Mouse (Mus musculus) liver, embryonic 15.5 days (tissue): ENCODE measurements around the gene Lkaaear1. TPM values are rescaled to one million over a fixed set of nuclear protein-coding genes. Genes with fewer than 3 reads are reported as not detected.

Experiments
- ATAC-seq: fragments of 200-750 bp; cut with Nextera tagmentation; 2 replicates; pipeline ENCODE4 v1.8.0; 2017; ENCODE audit warnings: moderate number of reproducible peaks, mild to moderate bottlenecking, moderate library complexity; ENCODE audit not compliant: insufficient read depth
- H3K27ac ChIP-seq: fragments of 300-500 bp; sonication (generic); replicated peaks from 2 replicates; pipeline ENCODE4 v1.5.1; 2015; ENCODE audit warnings: mild to moderate bottlenecking, inconsistent platforms
- H3K27me3 ChIP-seq: fragments of 300-500 bp; sonication (generic); 2 replicates; pipeline ENCODE4 v1.6.1; 2015; ENCODE audit warnings: mild to moderate bottlenecking, inconsistent platforms
- H3K36me3 ChIP-seq: fragments of 300-500 bp; sonication (generic); replicated peaks from 2 replicates; pipeline ENCODE4 v1.6.1; 2015; ENCODE audit warnings: moderate library complexity, mild to moderate bottlenecking, inconsistent platforms
- H3K4me1 ChIP-seq: fragments of 300-500 bp; sonication (generic); replicated peaks from 2 replicates; pipeline ENCODE4 v1.6.1; 2015; ENCODE audit warnings: inconsistent platforms
- H3K4me2 ChIP-seq: fragments of 300-500 bp; sonication (generic); 2 replicates; pipeline ENCODE4 v1.6.1; 2015; ENCODE audit warnings: moderate library complexity, mild to moderate bottlenecking, inconsistent platforms
- H3K4me3 ChIP-seq: fragments of 300-500 bp; sonication (generic); replicated peaks from 2 replicates; pipeline ENCODE4 v1.5.1; 2015; ENCODE audit warnings: mild to moderate bottlenecking, inconsistent platforms
- H3K9ac ChIP-seq: fragments of 300-500 bp; sonication (generic); 2 replicates; pipeline ENCODE4 v1.6.1; 2015; ENCODE audit warnings: moderate library complexity, mild to moderate bottlenecking, inconsistent platforms
- H3K9me3 ChIP-seq: fragments of 300-500 bp; sonication (generic); replicated peaks from 2 replicates; pipeline ENCODE4 v1.6.1; 2016; ENCODE audit warnings: inconsistent platforms
- WGBS: fragments of 180-500 bp; shearing (Covaris S2); methylation state at CpG from one replicate; pipeline ENCODE4 v1.1.7; 2015; ENCODE audit warnings: mixed read lengths; ENCODE audit not compliant: insufficient replicate concordance; 5-methylcytosine and 5-hydroxymethylcytosine counted together
- polyA plus RNA-seq: library from polyadenylated mRNA; unstranded; fragments of >200 nt; fragmentation: Nextera tagmentation; extraction: Ambion mirVana; gene quantifications from 2 replicates; pipeline ENCODE4 v1.2.1, GENCODE M21; 2015

The Lkaaear1 gene
- polyA plus RNA-seq, 1 experiment from 2014 or later = not detected

DNA sequence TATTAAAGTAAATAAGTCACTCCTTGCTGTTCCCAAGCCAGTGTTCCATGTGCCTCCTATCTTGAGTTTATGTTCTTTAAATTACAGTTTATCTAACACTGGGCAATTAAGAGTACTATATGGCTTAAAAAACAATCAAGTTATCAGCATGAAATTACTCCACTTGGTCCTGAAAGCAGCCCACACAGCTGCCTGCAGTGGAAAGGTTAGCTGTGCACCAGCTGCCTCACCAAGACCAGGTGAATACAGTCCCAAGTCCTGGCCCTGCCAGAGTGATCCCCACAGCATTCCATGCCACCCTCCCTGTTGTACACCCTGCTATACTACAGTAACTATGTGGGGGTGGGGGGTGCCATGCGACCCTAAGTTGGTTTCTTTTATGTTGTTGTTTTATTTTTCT, 44.7 kb downstream of the Lkaaear1 start:
- Histone ChIP-seq H3K4me3 (no peak overlapping the region), H3K27me3 (no peaks in the 10 kb centered on the region), H3K4me1 (0 out of 2 replicates have a peak, but pooled peaks cover 3% of the 10 kb centered on the region), H3K9ac (no peak overlapping the region), H3K9me3 (no peaks in the 10 kb centered on the region), H3K4me2 (no peak overlapping the region), H3K36me3 (peaks cover 80% of the 10 kb centered on the region), H3K27ac (no peak overlapping the region)
- 65% methylated on average over 1 of the region's 1 CpGs for WGBS
- no peak for ATAC-seq

DNA sequence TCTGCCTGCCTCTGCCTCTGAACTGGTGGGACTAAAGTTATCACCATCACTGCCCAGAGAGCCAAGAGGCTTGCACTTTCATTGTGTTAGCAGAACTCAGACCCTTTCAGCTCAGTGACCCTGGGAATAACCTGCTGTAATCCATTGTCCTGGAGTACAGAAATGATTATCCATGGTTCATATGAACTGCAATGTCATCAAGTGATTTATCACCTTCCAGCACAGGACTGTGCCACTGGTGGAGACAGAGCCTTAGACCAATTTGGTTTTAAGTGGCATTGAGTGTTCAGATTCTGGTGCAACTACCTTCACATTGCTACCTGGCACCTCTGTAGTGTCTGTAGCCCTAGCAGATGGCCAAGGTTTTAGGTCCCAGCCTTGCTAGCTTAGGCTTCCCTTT, 45.2 kb downstream of the Lkaaear1 start:
- H3K27ac ChIP-seq = no peak overlapping the region
- ATAC-seq = no peak

DNA sequence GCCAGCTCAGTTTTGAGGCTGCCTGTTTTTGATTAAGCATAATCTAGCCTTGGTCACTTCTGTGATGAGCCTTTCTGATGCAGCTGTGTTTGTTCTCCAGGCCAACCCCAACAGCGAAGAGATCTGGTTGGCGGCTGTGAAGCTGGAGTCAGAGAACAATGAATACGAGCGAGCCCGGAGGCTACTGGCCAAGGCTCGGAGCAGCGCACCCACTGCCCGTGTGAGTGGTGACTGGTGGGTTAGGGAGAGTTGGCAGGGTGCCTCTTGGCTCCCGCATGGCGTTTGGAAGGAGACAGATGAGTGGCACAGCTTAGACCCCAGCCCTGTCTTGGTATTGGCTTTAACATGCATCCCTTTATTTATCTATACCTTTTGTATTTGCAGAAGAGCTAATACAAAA, 49.3 kb downstream of the Lkaaear1 start:
- no peak for ATAC-seq
- peaks cover 91% of the 10 kb centered on the region for H3K36me3 ChIP-seq

More for the DNA sequence above, 45.2 kb downstream of the Lkaaear1 start:
- Histone ChIP-seq H3K4me2 (no peak overlapping the region), H3K9me3 (no peaks in the 10 kb centered on the region), H3K4me3 (no peak overlapping the region), H3K36me3 (peaks cover 85% of the 10 kb centered on the region), H3K4me1 (no peaks in the 10 kb centered on the region), H3K27me3 (no peaks in the 10 kb centered on the region), H3K9ac (no peak overlapping the region)

More for the DNA sequence above, 49.3 kb downstream of the Lkaaear1 start:
- H3K9ac ChIP-seq = no peak overlapping the region
- no peaks in the 10 kb centered on the region for H3K27me3 ChIP-seq
- H3K9me3 ChIP-seq = no peaks in the 10 kb centered on the region
- H3K4me3 ChIP-seq = no peak overlapping the region
- H3K27ac ChIP-seq = no peak overlapping the region
- no peaks in the 10 kb centered on the region for H3K4me1 ChIP-seq
- 90% methylated on average over 10 of the region's 10 CpGs for WGBS
- H3K4me2 ChIP-seq = no peak overlapping the region

Other genes with a start within 250 kb of the Lkaaear1 start
- gene Zbtb46, start 239.0 kb downstream of the Lkaaear1 start, polyA plus RNA-seq = 7.9 and 8.7 TPM in 2 replicates
- not detected in 2 replicates for gene Abhd16b, start 205.2 kb downstream of the Lkaaear1 start, polyA plus RNA-seq
- 67.3 and 68.4 TPM in 2 replicates for gene Tpd52l2, start 201.3 kb downstream of the Lkaaear1 start, polyA plus RNA-seq
- gene Dnajc5, start 178.0 kb downstream of the Lkaaear1 start, polyA plus RNA-seq = 27.7 and 29.8 TPM in 2 replicates
- 20.4 and 27.5 TPM in 2 replicates for gene Uckl1, start 113.5 kb downstream of the Lkaaear1 start, polyA plus RNA-seq
- gene Prpf6, start 106.6 kb downstream of the Lkaaear1 start, polyA plus RNA-seq = 23.8 and 25.9 TPM in 2 replicates
- gene Zfp512b, start 105.6 kb downstream of the Lkaaear1 start, polyA plus RNA-seq = 9.3 and 9.6 TPM in 2 replicates
- gene Samd10, start 99.2 kb downstream of the Lkaaear1 start, polyA plus RNA-seq = 2.2 and 2.6 TPM in 2 replicates
- not detected in 2 replicates for gene Gm29797, start 41.4 kb downstream of the Lkaaear1 start, polyA plus RNA-seq
- gene Sox18, start 26.8 kb downstream of the Lkaaear1 start, polyA plus RNA-seq = 6.7 and 8.0 TPM in 2 replicates
- 1.3 and 2.7 TPM in 2 replicates for gene Tcea2, start 18.1 kb downstream of the Lkaaear1 start, polyA plus RNA-seq
- 22.3 and 22.4 TPM in 2 replicates for gene Rgs19, start 4.5 kb downstream of the Lkaaear1 start, polyA plus RNA-seq
- gene Oprl1, start 16.6 kb upstream of the Lkaaear1 start, polyA plus RNA-seq = 0.07 and 0.23 TPM in 2 replicates
- not detected in 2 replicates for gene Myt1, start 64.9 kb upstream of the Lkaaear1 start, polyA plus RNA-seq
- 14.6 and 15.2 TPM in 2 replicates for gene Pcmtd2, start 139.4 kb upstream of the Lkaaear1 start, polyA plus RNA-seq
- gene Polr3k, start 165.9 kb upstream of the Lkaaear1 start, polyA plus RNA-seq = 25.4 and 25.5 TPM in 2 replicates